Mouse (Mus musculus) thymus, postnatal 25 days (tissue): ENCODE results near the gene Vmn2r87.
"Not testable (repeated sequence)": the region's sequence is repeated elsewhere in the genome, so short reads cannot be mapped to it uniquely, and the experiment has no call there.

Experiments
- DNase-seq: peaks from one replicate; pipeline ENCODE4 v3.0.0; 2022

The Vmn2r87 gene

GRCm38 (mm10) chr10:130497296-130497695 is at the start of gene Vmn2r87:
Vmn2r87 (minus strand) TSS chr10:130497396.
- DNase-seq, result no peak

- DNase-seq, result not testable (repeated sequence)
Observed at GRCm38 (mm10) chr10:130544331-130544730, 47.1 kb upstream of the Vmn2r87 start.

- peak; percentile 76 for DNase-seq
Observed at GRCm38 (mm10) chr10:130541931-130542691, 44.9 kb upstream of the Vmn2r87 start.

GRCm38 (mm10) chr10:130536101-130536500 is 38.9 kb upstream of the Vmn2r87 start:
- peak; percentile 36 for DNase-seq

GRCm38 (mm10) chr10:130527926-130528325 is 30.7 kb upstream of the Vmn2r87 start:
- DNase-seq, result no peak

DNA sequence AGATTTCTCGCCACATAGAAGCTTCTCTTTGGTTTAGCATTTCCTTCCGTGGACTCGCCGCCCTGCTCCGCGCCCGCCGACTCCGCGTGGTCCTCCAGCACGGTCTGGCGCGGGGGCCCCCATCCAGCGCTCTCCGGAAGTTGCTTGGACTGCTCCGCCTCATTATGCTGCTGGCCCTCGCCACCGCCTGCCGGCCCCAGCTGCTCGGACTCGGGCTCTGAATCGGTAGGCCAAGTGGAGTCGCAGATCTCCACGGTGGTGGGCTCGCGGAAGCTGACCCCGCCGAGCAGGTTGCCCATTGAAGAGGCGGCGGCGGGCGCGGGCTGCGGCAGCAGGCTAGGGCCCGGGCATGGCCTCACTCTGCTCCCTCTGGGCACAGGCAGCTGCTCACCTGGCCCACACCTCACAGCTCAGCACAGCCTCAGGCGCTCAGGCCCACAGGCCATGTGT is 26.9 kb downstream of the Vmn2r87 start:
- DNase-seq, result no peak

DNA sequence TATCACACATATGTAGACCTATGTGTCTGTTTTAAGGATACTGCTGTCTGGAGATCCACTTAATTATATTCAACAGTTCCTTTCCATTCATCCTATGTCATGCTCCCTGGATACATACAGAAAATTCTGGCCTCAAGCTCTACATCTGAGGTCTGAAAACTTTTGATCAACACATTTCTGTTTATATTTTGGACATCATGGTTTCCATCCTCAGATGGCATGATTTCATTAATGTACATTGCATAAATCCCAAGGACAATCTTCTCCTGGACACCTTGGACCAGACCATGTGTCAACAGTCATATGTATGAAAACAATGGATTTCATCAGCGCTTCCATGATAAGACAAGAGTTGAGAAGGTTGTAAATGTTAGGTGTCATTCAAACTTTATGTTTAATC is 41.2 kb downstream of the Vmn2r87 start, which contains the start of gene Vmn2r86:
TSS of gene Vmn2r86 (minus strand) at position 101 of the 400 bp plus-strand sequence.
- not testable (repeated sequence) for DNase-seq

GRCm38 (mm10) chr10:130444776-130445175 is 52.4 kb downstream of the Vmn2r87 start:
- no peak for DNase-seq

GRCm38 (mm10) chr10:130434185-130434898 is 62.9 kb downstream of the Vmn2r87 start:
- not testable (repeated sequence) for DNase-seq

GRCm38 (mm10) chr10:130429603-130430002 is 67.6 kb downstream of the Vmn2r87 start, which contains the start of gene Vmn2r85:
Vmn2r85 (minus strand) TSS chr10:130429703.
- not testable (repeated sequence) for DNase-seq

- not testable (repeated sequence) for DNase-seq
Observed at GRCm38 (mm10) chr10:130422368-130422767, 74.8 kb downstream of the Vmn2r87 start.
